Mouse (Mus musculus): Measurements from ENCODE around the gene Arntl2. TPM values are rescaled to one million over a fixed set of nuclear protein-coding genes. Genes with fewer than 3 reads are reported as not detected.

Gene Arntl2
- polyA plus RNA-seq, 1 experiment from 2014 or later = 6.2 TPM

DNA sequence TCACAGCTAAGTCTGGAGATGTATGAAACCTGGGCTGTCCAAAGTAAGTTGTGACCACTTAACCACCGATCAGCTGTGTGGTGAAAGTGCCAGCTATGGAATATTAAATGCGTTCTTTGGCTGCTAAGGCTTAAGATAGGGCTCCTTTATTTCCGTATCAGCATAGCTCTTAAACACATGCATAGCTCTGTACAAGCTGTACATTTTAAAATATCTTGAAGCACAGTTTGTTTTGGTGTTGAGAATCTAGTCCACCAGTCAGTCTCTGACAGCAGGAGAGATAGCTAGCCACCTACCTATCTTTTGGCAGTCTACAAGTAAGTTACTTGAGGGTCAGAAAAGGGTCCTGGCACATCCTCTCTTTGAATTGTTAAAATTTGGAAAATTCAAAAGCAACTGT is 17.8 kb upstream of the Arntl2 start:
- Histone ChIP-seq H3K4me1 (ENCODE audit: insufficient read depth) (no peaks in the 10 kb centered on the region), H3K27me3 (ENCODE audit: insufficient read depth, low read length) (no peaks in the 10 kb centered on the region), H3K4me3 (ENCODE audit: low read depth, low read length) (no peak overlapping the region), H3K27ac (ENCODE audit: low read depth) (no peak overlapping the region), H3K36me3 (ENCODE audit: insufficient read depth) (peaks cover 8% of the 10 kb centered on the region; the same call in 1 of the 2 replicates), H3K4me2 (no peak overlapping the region), H3K9ac (no peak overlapping the region), H3K9me3 (ENCODE audit: low read depth, low read length) (no peaks in the 10 kb centered on the region)
- DNase-seq (no peak), ATAC-seq (ENCODE audit: insufficient read depth) (no peak)
- WGBS = 85% methylated on average over 3 of the region's 3 CpGs
- TF ChIP-seq CTCF (IDR thresholded peaks at IDR 0.05; ENCODE audit: low read depth) = no peak

DNA sequence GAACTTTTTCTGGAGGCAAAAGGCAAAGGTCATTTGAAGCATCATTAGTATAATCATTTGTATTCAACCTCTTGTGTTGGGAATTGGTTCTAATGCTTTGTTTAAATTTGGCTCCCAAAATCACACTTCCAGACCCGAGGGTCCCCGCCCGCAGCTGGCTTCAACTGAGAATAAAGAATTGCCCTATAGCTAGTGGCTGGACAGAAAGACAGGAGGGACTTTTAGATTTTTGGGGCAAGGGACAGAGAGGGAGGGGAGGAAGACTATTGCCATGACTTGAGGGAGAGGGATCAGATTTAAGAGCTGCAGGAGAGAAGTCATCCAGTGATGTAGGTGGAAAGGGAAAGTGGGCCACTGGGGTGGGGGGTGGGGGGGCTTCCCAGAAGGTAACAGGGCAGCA is 14.3 kb upstream of the Arntl2 start:
- H3K27me3 ChIP-seq (ENCODE audit: insufficient read depth, low read length) = no peaks in the 10 kb centered on the region
- no peak for TF ChIP-seq CTCF (IDR thresholded peaks at IDR 0.05; ENCODE audit: low read depth)
- no peaks in the 10 kb centered on the region; the same call in 1 of the 2 replicates for H3K9me3 ChIP-seq (ENCODE audit: low read depth, low read length)
- no peak overlapping the region for H3K9ac ChIP-seq
- H3K36me3 ChIP-seq (ENCODE audit: insufficient read depth) = no peaks in the 10 kb centered on the region
- DNase-seq (no peak), ATAC-seq (ENCODE audit: insufficient read depth) (no peak)
- no peak overlapping the region for H3K4me3 ChIP-seq (ENCODE audit: low read depth, low read length)
- H3K4me2 ChIP-seq = no peak overlapping the region
- no peak overlapping the region for H3K27ac ChIP-seq (ENCODE audit: low read depth)
- H3K4me1 ChIP-seq (ENCODE audit: insufficient read depth) = no peaks in the 10 kb centered on the region
- 73% methylated on average over 3 of the region's 3 CpGs for WGBS

DNA sequence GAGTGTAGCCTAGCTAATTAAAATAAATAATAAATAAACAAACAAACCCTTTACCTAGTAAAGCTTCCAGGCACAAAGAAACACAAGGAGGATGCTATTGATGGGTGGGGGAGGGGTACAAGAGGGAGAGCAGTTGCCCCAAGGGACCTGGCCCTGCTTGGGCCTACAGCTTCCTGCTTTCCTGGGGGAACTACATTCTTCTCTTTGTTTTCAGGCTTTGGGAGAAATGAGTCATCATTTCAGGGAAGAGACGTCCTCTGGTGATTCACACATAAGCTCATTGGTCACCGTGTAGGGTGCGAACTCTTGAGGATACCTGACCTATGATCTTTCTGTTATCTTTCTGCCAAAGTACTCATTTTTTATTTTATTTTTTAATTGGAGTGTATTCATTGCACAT is 2.3 kb upstream of the Arntl2 start:
- ATAC-seq (ENCODE audit: insufficient read depth) (no peak), DNase-seq (no peak)
- Histone ChIP-seq H3K9ac (no peak overlapping the region), H3K4me2 (no peak overlapping the region), H3K4me3 (ENCODE audit: low read depth, low read length) (no peak overlapping the region), H3K27ac (ENCODE audit: low read depth) (no peak overlapping the region), H3K9me3 (ENCODE audit: low read depth, low read length) (no peaks in the 10 kb centered on the region), H3K36me3 (ENCODE audit: insufficient read depth) (no peaks in the 10 kb centered on the region), H3K27me3 (ENCODE audit: insufficient read depth, low read length) (no peaks in the 10 kb centered on the region), H3K4me1 (ENCODE audit: insufficient read depth) (no peaks in the 10 kb centered on the region)
- 67% methylated on average over 3 of the region's 3 CpGs for WGBS
- TF ChIP-seq CTCF (IDR thresholded peaks at IDR 0.05; ENCODE audit: low read depth) = no peak

DNA sequence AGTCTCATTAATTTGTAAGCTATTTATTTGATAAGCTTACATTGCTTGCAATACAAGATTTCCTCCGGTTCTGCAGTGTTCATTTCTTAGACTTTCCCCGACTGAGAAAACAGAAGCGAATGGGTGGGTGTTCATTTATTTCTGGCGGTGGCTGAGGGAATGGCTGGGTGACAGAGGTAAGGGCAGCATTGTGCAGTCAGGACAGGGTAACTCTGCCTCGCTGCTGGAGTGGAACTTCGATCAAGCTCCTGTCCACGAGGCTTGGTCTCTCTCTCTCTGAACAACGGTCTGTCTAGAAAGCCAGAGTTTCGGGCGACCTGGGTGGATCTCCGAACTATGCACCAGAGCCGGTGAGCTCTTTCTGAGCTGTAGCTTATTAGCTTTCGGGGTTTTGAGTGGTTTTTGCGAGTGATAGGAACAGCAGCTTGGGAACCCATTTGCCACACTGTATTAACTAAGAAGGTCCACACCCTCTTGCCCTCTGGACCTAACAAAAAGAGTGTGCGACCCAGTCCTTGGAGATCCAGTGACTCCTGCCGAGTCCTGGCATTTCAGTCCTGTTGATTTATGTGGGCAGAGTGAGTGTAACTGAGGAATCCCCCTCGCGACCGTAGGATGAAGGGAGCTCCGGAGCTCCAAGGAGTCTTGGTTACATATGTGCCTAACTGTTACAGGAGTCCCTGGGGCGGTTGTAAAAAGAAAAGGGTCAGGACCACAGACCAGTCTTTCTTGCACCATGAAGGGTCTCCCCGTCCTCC is 510 bp upstream of the Arntl2 start:
- DNase-seq (no peak), ATAC-seq (ENCODE audit: insufficient read depth) (no peak; the same call in 1 of the 2 replicates)
- H3K27ac ChIP-seq (ENCODE audit: low read depth) = no peak overlapping the region
- H3K9me3 ChIP-seq (ENCODE audit: low read depth, low read length) = no peaks in the 10 kb centered on the region
- no peaks in the 10 kb centered on the region for H3K27me3 ChIP-seq (ENCODE audit: insufficient read depth, low read length)
- peak overlapping the region; percentile 76 for H3K4me2 ChIP-seq
- no peaks in the 10 kb centered on the region for H3K36me3 ChIP-seq (ENCODE audit: insufficient read depth)
- H3K4me3 ChIP-seq (ENCODE audit: low read depth, low read length) = peak overlapping the region; percentile 54
- no peaks in the 10 kb centered on the region for H3K4me1 ChIP-seq (ENCODE audit: insufficient read depth)
- WGBS = 12% methylated on average over 22 of the region's 22 CpGs
- TF ChIP-seq CTCF (IDR thresholded peaks at IDR 0.05; ENCODE audit: low read depth) = no peak
- peak overlapping the region; percentile 75 for H3K9ac ChIP-seq

DNA sequence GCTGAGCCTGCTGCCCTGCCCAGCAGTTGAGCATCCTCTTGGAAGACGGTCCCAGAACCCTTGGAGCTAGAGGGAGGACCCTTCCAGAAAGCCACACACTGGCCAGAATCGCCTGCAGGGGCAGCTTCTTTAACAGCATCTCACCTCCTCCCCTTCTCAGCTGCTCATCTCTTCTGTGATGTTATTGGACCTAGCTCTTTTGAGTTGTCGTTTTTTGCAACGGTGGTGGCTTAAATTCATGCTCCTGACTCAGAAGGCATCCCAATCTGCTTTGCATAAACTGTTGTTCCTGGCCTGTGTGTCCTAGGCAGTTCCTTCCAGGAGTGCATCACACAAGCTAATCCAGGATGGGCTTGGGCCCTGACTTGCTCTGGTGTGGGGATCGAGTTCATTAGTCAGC is 1.6 kb downstream of the Arntl2 start:
- H3K4me1 ChIP-seq (ENCODE audit: insufficient read depth) = no peaks in the 10 kb centered on the region
- H3K4me2 ChIP-seq = no peak overlapping the region
- H3K9me3 ChIP-seq (ENCODE audit: low read depth, low read length) = no peaks in the 10 kb centered on the region
- no peak for TF ChIP-seq CTCF (IDR thresholded peaks at IDR 0.05; ENCODE audit: low read depth)
- ATAC-seq (ENCODE audit: insufficient read depth) (no peak), DNase-seq (no peak)
- no peak overlapping the region for H3K9ac ChIP-seq
- no peak overlapping the region for H3K4me3 ChIP-seq (ENCODE audit: low read depth, low read length)
- H3K27ac ChIP-seq (ENCODE audit: low read depth) = no peak overlapping the region
- 66% methylated on average over 5 of the region's 5 CpGs for WGBS
- no peaks in the 10 kb centered on the region for H3K27me3 ChIP-seq (ENCODE audit: insufficient read depth, low read length)
- H3K36me3 ChIP-seq (ENCODE audit: insufficient read depth) = no peaks in the 10 kb centered on the region

DNA sequence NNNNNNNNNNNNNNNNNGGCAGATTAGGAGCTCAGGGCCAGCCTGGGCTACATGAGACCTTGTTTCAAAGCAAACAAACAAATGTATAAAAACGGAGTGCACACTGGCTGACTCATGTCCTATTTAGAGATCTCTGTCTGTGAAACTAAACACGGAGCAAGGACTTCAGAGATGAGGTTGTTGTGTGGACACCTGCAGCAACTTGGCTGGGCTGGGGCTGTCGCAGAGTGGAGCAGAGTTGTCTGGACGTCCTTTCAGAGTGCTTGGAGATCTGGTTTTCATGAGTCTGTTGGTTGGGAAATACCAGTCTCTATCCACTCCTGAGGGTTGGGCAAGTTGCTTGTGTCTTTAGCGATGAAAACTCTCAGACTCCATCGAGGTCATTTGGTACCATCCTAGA is 14.1 kb downstream of the Arntl2 start:
- DNase-seq = no peak
- TF ChIP-seq CTCF (IDR thresholded peaks at IDR 0.05; ENCODE audit: low read depth) = no peak
- Histone ChIP-seq H3K36me3 (ENCODE audit: insufficient read depth) (peaks cover 15% of the 10 kb centered on the region; the same call in 1 of the 2 replicates), H3K27ac (ENCODE audit: low read depth) (no peak overlapping the region), H3K4me2 (no peak overlapping the region), H3K27me3 (ENCODE audit: insufficient read depth, low read length) (no peaks in the 10 kb centered on the region), H3K9me3 (ENCODE audit: low read depth, low read length) (no peaks in the 10 kb centered on the region), H3K9ac (no peak overlapping the region), H3K4me1 (ENCODE audit: insufficient read depth) (no peaks in the 10 kb centered on the region), H3K4me3 (ENCODE audit: low read depth, low read length) (no peak overlapping the region)
- ATAC-seq (ENCODE audit: insufficient read depth) = no peak
- WGBS = 83% methylated on average over 6 of the region's 6 CpGs

DNA sequence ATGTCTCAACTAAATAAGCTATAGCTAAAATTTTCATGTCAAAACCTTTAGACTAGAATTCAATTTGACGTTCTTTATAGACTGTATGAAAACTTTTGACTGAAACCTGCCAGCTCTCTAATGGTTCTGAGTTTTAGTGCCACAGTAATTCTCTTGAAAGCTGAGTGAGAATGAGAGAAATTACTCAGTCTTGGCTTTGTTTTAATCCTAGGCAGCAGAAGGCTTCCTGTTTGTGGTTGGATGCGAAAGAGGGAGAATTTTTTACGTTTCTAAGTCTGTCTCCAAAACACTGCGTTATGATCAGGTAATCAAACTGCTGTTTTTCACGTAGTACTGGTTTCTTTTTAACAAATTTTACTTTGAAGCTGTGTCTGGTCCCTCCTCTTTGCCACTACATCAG is 17.2 kb downstream of the Arntl2 start:
- peaks cover 15% of the 10 kb centered on the region; the same call in 1 of the 2 replicates for H3K36me3 ChIP-seq (ENCODE audit: insufficient read depth)
- 83% methylated on average over 5 of the region's 5 CpGs for WGBS
- TF ChIP-seq CTCF (IDR thresholded peaks at IDR 0.05; ENCODE audit: low read depth) = no peak
- H3K27me3 ChIP-seq (ENCODE audit: insufficient read depth, low read length) = no peaks in the 10 kb centered on the region
- H3K27ac ChIP-seq (ENCODE audit: low read depth) = no peak overlapping the region
- H3K4me2 ChIP-seq = no peak overlapping the region
- no peak for ATAC-seq (ENCODE audit: insufficient read depth)
- H3K9ac ChIP-seq = no peak overlapping the region
- H3K9me3 ChIP-seq (ENCODE audit: low read depth, low read length) = no peaks in the 10 kb centered on the region
- DNase-seq = no peak
- H3K4me3 ChIP-seq (ENCODE audit: low read depth, low read length) = no peak overlapping the region
- H3K4me1 ChIP-seq (ENCODE audit: insufficient read depth) = no peaks in the 10 kb centered on the region

Data from lung, embryonic 14.5 days (tissue).